Mouse (Mus musculus) heart, adult 9 months (tissue): ENCODE data around the gene Scn1b.

ENCODE experiments used
- DNase-seq, 2 experiments: peaks; one replicate each; pipeline ENCODE4 v3.0.0; 2022; ENCODE audit warnings: low spot score in 2 of 2

Gene Scn1b

GRCm38 (mm10) chr7:31086175-31086755 lies 40.5 kb downstream of the Scn1b start:
- DNase-seq, result no peak

- peak; percentile 77 to 78 for DNase-seq
Observed at GRCm38 (mm10) chr7:31085171-31085570, 41.6 kb downstream of the Scn1b start.

DNA sequence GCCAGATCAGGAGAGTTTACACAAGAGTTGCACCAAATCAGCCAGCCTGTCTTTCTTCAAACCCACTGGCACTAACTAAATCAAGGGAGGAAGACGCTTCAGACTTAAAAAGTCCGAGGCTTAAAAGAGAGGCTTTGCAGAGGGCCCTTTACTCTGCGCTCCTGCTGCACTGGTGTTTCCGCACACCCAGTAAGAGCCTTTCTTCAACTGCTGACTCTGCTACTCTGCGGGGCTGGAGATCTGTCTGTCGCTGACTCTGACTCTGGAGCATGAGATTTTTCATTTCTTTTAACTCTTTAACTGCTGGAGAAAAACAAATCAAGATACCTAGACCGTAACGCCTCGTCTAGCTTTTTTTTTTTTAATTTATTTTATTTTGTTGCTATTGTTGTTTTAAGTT lies 42.7 kb downstream of the Scn1b start:
- no peak for DNase-seq

DNA sequence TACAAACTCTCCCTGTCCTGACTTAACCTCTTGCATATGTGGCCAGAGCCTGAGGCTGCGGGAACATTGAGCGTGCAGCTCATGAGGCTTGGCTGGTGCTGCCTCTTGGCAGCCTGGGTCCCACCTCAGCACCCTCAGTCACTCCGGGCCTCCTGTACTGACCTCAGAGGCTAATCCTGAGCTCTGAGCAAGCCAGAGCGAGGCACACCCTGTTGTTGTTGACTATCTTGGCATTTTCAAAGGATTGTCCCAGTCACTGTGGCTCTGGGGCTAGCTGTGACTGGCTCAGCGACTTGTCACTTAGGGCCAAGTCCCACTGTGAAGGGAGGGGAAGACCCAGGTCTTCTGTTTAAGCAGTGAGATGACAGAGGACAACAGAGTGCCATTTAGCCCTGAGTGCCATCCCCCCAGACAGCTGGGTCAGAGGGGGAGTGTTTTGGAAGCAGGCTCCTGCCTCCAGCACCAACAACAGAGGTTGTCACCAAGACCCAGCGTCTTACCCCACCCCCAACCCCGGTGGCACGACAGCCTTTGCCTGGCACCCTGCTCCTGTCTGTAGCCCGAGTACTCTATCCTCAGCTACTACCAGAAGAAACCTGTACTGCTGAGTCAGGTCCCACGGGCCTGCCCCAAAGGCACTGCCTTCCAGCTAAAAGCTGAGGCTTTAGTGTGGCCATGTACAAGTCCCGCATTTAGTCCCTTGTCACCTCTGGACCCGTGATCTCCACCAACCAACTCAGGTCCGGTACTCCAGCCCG lies 43.8 kb downstream of the Scn1b start:
- peak; percentile 90 for DNase-seq

DNA sequence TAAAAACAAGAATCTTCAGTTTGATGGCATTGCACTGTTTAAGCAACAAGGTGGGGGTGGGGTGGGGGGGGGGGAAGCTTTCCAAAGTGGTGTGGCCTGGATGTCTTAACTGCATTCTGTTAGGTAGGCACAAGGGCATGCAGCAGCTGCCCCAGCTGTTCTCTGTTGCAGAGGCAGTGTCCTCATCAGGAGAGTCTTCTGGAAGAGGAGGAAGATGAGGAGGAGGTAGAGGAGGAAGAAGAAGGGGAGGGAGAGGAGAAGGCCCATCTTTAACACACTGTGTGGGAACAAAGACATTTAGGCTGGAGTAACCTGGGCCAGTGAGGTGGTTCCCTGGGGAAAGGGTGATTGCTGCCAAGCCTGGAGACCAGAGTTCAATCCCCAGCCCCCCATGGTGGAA lies 44.7 kb downstream of the Scn1b start:
- no peak for DNase-seq

GRCm38 (mm10) chr7:31081106-31081505 lies 45.7 kb downstream of the Scn1b start:
- DNase-seq, result no peak

GRCm38 (mm10) chr7:31080611-31081010 lies 46.2 kb downstream of the Scn1b start:
- no peak for DNase-seq

GRCm38 (mm10) chr7:31079670-31080069 lies 47.1 kb downstream of the Scn1b start:
- no peak for DNase-seq

GRCm38 (mm10) chr7:31077885-31078445 lies 48.8 kb downstream of the Scn1b start:
- DNase-seq, result peak in 1 of 2 experiments; percentile 50

GRCm38 (mm10) chr7:31077470-31077869 lies 49.3 kb downstream of the Scn1b start:
- no peak for DNase-seq

DNA sequence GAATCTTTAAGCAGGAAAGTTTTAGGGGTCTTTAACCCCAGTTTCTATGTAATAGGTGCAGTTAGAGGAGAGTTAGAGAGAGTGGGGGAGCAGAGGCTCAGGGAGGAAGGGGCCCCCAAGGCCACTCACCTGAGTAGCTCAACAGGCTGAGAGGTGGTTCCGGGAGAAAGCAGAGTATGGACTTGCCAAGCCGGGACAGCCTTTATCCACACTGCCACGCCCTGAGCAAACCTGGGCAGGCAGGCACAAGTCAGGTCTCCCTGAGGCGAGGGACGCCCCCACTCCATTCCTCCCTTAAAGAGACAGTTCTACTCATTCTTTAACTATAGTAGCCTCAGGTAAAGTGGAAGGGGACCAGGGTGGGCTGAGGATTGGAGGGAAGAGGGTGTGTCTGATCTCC lies 50.3 kb downstream of the Scn1b start, which contains the start of gene Fxyd3:
Fxyd3 (minus strand) TSS at position 213 of the 400 bp plus-strand sequence.
- no peak for DNase-seq

DNA sequence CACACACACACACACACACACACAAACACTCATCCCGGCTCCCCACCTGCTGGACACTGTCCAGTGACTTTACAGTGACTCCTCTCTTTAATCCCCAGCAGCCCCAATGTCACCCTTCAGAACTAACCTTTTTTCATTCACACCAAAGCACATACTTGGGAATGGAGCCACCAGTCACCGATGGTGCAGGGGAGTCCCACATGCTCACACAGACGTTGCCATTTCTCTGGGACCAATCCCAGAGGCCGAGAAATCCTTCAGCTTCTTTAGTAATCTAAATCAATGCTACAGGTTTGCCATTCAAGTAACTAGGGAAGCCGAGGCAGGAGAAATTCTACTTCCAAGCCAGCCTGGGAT lies 52.1 kb downstream of the Scn1b start:
- DNase-seq, result no peak

- no peak for DNase-seq
Observed at GRCm38 (mm10) chr7:31074061-31074712, 52.6 kb downstream of the Scn1b start.

- DNase-seq, result no peak
Observed at GRCm38 (mm10) chr7:31073546-31073945, 53.3 kb downstream of the Scn1b start.

- DNase-seq, result no peak
Observed at GRCm38 (mm10) chr7:31072326-31072725, 54.5 kb downstream of the Scn1b start.

- DNase-seq, result no peak
Observed at GRCm38 (mm10) chr7:31070324-31070723, 56.5 kb downstream of the Scn1b start.

- no peak for DNase-seq
Observed at GRCm38 (mm10) chr7:31069491-31069890, 57.3 kb downstream of the Scn1b start.

DNA sequence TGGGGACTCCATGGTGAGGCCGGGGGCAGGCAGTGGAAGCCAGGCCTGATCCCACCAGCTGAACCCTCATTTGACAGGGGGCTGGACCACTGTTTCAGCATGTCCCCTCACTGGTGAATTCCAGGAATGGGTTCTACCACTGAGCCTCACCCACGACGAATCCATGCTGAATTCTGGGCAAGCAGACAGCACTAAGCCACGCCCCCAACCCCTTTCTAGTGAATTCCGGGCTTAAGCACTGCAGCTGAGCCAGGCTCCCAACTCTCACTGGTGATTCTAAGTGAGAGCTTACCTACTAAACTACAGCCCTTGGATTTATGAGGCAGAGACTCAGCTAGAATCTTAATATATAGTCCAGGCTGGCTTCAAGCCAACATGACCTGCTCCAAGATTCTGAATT lies 59.0 kb downstream of the Scn1b start:
- DNase-seq, result no peak
